Mouse (Mus musculus) neural tube, embryonic 12.5 days (tissue): ENCODE data around the gene Hoxa13. TPM values are rescaled to one million over a fixed set of nuclear protein-coding genes. Genes with fewer than 3 reads are reported as not detected.

Experiments
- ATAC-seq: fragments of 200-750 bp; cut with Nextera tagmentation; 2 replicates; pipeline ENCODE4 v1.8.0; 2017; ENCODE audit warnings: low read depth, mild to moderate bottlenecking, moderate TSS enrichment, moderate library complexity; ENCODE audit not compliant: low FRiP score
- H3K27ac ChIP-seq: fragments of 300-500 bp; sonication (generic); 2 replicates; pipeline ENCODE4 v1.5.1; 2016
- H3K27me3 ChIP-seq: fragments of 300-500 bp; sonication (generic); replicated peaks from 2 replicates; pipeline ENCODE4 v1.6.1; 2016; ENCODE audit warnings: mild to moderate bottlenecking
- H3K36me3 ChIP-seq: fragments of 300-500 bp; sonication (generic); 2 replicates; pipeline ENCODE4 v1.6.1; 2016; ENCODE audit warnings: mild to moderate bottlenecking
- H3K4me1 ChIP-seq: fragments of 300-500 bp; sonication (generic); 2 replicates; pipeline ENCODE4 v1.6.1; 2016
- H3K4me2 ChIP-seq: fragments of 300-500 bp; sonication (generic); replicated peaks from 2 replicates; pipeline ENCODE4 v1.6.1; 2016; ENCODE audit warnings: mild to moderate bottlenecking
- H3K4me3 ChIP-seq: fragments of 300-500 bp; sonication (generic); 2 replicates; pipeline ENCODE4 v1.5.1; 2016
- H3K9ac ChIP-seq: fragments of 300-500 bp; sonication (generic); 2 replicates; pipeline ENCODE4 v1.6.1; 2016; ENCODE audit warnings: mild to moderate bottlenecking
- H3K9me3 ChIP-seq: fragments of 300-500 bp; sonication (generic); 2 replicates; pipeline ENCODE4 v1.6.1; 2016; ENCODE audit warnings: mild to moderate bottlenecking
- WGBS: fragments of 180-500 bp; shearing (Covaris S2); methylation state at CpG from one replicate; pipeline ENCODE4 v1.1.7; 2016; 5-methylcytosine and 5-hydroxymethylcytosine counted together
- polyA plus RNA-seq: library from polyadenylated mRNA; unstranded; fragments of >200 nt; fragmentation: Nextera tagmentation; extraction: Ambion mirVana; gene quantifications from 2 replicates; pipeline ENCODE4 v1.2.1, GENCODE M21; 2016

Hoxa13 gene
- polyA plus RNA-seq, 1 experiment from 2014 or later: 0.10 TPM

DNA sequence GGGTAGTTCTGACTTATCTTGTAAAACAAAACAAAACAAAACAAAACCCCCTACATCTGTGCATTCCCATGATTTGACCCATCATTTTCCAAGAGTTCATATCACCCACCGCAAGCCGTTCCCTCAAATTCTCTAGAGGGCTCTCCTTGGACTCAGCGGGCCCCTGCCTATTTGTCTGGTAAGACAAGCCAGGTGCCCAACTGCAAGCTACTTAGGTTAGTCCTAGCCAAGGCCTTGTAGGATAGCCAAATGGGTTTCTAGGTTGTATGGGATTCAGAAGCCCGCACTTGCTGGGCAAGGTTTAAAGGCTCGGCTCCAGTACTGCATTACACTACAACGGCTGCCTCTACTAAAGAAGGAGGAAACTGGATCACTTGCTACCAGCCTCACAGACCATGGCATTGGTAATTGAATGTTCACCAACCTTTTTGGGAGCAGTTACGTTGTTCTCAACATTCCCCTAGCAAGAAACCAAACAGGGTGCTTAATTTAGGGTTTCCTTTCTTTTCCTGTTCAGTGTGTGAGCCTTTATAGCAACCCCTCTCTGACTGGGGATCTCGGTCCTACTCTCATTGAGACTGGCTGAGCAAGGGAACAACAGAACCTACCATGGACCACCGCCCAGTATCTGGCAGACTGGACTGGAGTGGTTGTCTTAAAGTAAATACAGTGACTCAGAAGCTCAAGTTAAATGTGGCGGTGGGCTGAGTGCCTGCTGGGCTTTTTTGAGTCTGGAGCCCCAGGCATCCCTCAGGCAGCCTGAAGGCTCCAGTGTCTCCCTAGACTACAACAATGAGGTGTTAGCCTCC is 23.1 kb downstream of the Hoxa13 start:
- Histone ChIP-seq H3K27ac (peak overlapping the region; percentile 17; the same call in 1 of the 2 replicates), H3K9ac (peak overlapping the region; percentile 98), H3K4me1 (0 out of 2 replicates have a peak, but pooled peaks cover 15% of the 10 kb centered on the region), H3K4me2 (peak overlapping the region; percentile 74), H3K36me3 (no peaks in the 10 kb centered on the region), H3K9me3 (no peaks in the 10 kb centered on the region), H3K4me3 (peak overlapping the region; percentile 78), H3K27me3 (peaks cover 76% of the 10 kb centered on the region)
- WGBS: 4% methylated on average over 10 of the region's 10 CpGs
- no peak for ATAC-seq

DNA sequence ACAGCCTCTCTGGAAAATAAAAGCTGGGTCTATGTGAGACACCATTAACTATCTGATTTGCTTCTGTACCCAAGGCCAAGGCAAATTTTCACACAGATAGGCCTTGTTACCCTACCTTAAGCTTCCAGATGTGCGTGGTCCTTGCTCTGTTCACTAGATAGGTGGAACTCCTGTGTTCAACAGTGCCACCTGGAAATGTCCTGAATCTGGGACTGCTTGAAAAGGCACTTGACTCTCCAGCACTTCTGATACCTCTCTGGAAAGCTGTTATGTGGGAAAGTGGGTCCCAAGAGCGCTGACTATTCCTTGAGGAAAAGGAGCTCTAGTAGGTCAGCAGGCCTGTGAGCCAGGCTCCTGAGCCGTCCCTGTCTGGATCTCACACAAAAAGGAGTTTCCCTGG is 23.9 kb downstream of the Hoxa13 start:
- Histone ChIP-seq H3K4me1 (0 out of 2 replicates have a peak, but pooled peaks cover 15% of the 10 kb centered on the region), H3K27me3 (peaks cover 71% of the 10 kb centered on the region), H3K27ac (0 out of 2 replicates have a peak overlapping the region, but pooled peaks have one; percentile 17), H3K9me3 (no peaks in the 10 kb centered on the region), H3K4me2 (peak overlapping the region; percentile 74), H3K36me3 (no peaks in the 10 kb centered on the region), H3K4me3 (peak overlapping the region; percentile 78), H3K9ac (peak overlapping the region; percentile 98)
- no peak for ATAC-seq
- WGBS: 10% methylated on average over 3 of the region's 3 CpGs

DNA sequence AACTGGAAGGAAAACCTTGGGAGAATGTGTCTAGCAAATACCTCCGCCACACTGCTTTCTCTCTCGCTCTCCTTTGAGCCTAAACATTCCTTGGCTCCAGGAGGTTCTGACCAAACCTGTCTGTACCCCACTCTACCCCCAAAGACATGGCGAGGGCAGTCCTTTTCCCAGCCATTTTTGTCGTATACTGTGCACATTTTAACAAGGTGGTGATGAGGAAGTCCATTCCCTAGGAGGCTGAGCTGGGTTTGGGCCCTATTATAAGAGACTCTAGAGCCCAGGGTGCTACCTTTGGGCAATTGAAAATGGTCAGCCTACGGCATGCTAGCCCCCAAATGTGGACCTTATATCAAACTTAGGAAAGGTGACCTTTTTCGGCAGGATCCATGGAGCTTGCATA is 24.8 kb downstream of the Hoxa13 start:
- Histone ChIP-seq H3K4me3 (peak overlapping the region; percentile 78), H3K4me2 (peak overlapping the region; percentile 74), H3K36me3 (no peaks in the 10 kb centered on the region), H3K4me1 (0 out of 2 replicates have a peak, but pooled peaks cover 11% of the 10 kb centered on the region), H3K27ac (0 out of 2 replicates have a peak overlapping the region, but pooled peaks have one; percentile 3), H3K9me3 (no peaks in the 10 kb centered on the region), H3K27me3 (peaks cover 62% of the 10 kb centered on the region), H3K9ac (peak overlapping the region; percentile 98)
- no peak for ATAC-seq
- 13% methylated on average over 6 of the region's 6 CpGs for WGBS

DNA sequence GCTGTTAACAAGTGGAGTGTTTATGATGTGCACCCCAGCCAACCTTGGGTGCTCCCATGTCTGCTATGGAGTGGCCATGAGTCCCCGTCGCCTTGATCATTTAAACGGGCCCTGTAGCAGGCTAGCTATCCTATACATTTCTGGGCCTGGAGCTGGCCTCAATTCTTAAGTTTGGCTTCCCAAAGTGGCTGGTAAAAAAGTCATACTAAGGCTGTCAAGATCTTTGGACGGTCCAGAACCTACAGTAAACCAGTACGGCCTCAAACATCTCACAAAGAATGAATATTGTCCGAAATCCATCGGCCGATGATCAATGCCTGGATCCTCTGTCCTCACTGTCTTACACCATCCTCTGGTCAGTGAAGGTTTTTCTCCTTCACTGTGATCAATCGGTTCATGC is 25.4 kb downstream of the Hoxa13 start:
- H3K9ac ChIP-seq: peak overlapping the region; percentile 98
- no peak overlapping the region for H3K27ac ChIP-seq
- no peaks in the 10 kb centered on the region for H3K9me3 ChIP-seq
- 15% methylated on average over 9 of the region's 9 CpGs for WGBS
- no peaks in the 10 kb centered on the region for H3K36me3 ChIP-seq
- H3K4me3 ChIP-seq: peak overlapping the region; percentile 78
- no peak for ATAC-seq
- H3K27me3 ChIP-seq: peaks cover 63% of the 10 kb centered on the region
- H3K4me1 ChIP-seq: peaks cover 10% of the 10 kb centered on the region; the same call in 1 of the 2 replicates
- H3K4me2 ChIP-seq: peak overlapping the region; percentile 74

DNA sequence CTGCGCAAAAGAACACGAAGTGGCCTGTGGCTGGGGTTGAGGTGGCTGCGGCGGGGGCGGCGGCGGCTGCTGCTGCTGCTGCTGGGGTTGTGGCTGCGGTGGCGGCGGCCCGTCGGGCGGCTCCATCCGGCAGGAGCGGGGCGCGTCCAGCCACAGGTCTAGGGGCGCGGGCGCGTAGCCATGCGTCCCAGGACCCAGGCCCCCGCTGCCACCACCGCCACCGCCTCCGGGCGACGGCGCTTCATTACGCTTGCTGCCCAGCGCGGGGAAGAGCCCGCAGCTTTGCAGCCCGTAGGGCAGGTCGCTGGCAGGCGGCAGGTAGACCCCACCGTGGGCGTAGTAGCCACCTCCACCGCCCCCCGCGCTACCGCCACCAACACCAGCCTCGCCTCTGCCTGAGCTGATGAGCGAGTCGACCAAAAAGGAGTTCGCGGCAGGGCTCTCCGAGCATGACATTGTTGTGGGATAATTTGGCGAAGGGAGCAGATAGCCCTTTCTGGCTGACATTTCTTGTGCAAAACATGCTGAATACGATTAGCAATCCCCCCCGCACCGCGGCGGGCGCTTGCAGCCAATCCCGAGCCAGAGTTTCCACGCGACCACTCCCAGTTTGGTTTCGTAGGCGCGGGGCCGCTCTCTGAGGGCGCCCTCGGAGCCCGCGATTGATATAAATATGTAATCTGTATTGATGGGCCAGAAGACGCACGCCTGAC is 26.1 kb downstream of the Hoxa13 start:
- peak overlapping the region; percentile 78 for H3K4me3 ChIP-seq
- peaks cover 10% of the 10 kb centered on the region; the same call in 1 of the 2 replicates for H3K4me1 ChIP-seq
- H3K9ac ChIP-seq: peak overlapping the region; percentile 98
- WGBS: under 1% methylated on average over 68 of the region's 68 CpGs
- H3K36me3 ChIP-seq: no peaks in the 10 kb centered on the region
- peaks cover 56% of the 10 kb centered on the region for H3K27me3 ChIP-seq
- H3K27ac ChIP-seq: peak overlapping the region; percentile 89
- H3K9me3 ChIP-seq: no peaks in the 10 kb centered on the region
- ATAC-seq: peak; percentile 37; the same call in 1 of the 2 replicates
- H3K4me2 ChIP-seq: peak overlapping the region; percentile 74

DNA sequence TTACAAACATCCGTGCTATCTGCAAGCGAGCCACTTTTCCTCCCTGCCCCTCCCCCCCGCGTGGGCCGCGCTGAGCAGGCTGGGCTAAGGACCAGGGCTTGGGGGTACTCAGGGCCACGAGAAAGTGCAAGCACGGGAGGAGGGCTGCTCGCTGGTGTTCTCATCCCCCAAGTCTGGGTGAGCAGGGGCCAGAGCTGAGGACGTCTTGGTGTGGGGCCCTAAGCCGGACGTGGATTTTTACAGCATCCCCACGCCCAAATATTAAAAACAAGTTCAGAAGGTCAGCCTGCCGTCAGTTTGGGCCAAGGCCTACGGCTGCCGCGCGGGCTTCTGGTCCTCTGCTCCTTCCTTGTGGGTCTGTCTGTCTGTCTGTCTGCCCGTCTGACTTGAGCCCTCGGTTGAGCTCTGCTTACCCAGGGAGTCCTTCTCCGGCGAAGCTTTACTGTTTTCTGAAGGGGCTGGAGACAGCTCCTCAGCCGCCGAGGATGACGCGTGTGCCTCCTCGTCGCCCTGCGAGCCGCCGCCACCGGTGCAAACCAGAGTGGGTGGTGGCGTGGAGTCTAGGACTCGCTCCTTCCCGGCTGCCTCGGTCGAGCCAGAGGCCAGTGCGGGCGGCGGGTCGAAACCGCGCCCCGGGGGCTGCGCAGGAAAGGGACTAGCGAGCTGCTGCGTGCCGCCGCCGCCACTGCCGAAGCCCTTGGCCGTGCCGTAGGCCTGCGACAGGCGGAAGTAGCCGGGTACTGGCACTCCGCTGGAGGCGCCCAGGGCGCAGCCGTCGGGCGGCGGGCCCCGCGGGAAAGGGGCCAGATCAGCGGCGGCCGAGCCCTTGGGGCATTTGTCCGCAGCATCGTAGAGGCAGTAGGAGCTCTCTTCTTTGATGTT is 26.9 kb downstream of the Hoxa13 start:
- H3K9ac ChIP-seq: peak overlapping the region; percentile 98
- no peak for ATAC-seq
- H3K36me3 ChIP-seq: no peaks in the 10 kb centered on the region
- peak overlapping the region; percentile 74 for H3K4me2 ChIP-seq
- peaks cover 10% of the 10 kb centered on the region; the same call in 1 of the 2 replicates for H3K4me1 ChIP-seq
- H3K27me3 ChIP-seq: peaks cover 55% of the 10 kb centered on the region
- under 1% methylated on average over 70 of the region's 70 CpGs for WGBS
- peak overlapping the region; percentile 78 for H3K4me3 ChIP-seq
- no peaks in the 10 kb centered on the region for H3K9me3 ChIP-seq
- H3K27ac ChIP-seq: peak overlapping the region; percentile 89

DNA sequence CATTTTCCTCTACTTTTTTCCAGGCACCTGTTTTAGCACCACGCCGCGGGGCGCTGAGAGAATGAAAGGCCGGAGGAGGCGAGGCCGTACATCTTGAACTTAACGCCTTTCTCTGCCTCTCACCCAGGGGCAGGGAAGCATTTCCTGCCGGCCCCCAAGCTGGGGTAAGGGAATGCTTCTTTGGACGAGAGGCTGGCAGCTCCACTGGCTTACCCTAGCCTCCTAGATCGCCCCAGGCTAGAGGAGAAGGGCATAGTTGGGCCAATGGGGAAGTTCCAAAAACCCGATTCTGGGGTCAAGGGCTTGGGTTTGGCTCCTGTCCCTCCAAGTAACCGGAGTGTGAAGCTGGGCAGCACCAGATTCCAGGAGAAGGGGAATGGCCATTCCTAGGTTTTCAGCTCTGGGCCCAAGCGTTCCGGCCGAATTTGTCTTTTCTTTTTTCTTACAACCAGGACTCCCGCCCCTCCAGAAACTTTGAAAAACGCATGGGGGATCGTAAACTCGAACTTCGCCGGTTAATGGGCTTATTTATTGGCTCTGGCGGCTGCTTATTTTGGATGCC is 27.6 kb downstream of the Hoxa13 start:
- Histone ChIP-seq H3K36me3 (no peaks in the 10 kb centered on the region), H3K27ac (peak overlapping the region; percentile 89), H3K4me1 (peaks cover 10% of the 10 kb centered on the region; the same call in 1 of the 2 replicates), H3K9ac (peak overlapping the region; percentile 98), H3K4me3 (peak overlapping the region; percentile 78), H3K4me2 (peak overlapping the region; percentile 74), H3K9me3 (no peaks in the 10 kb centered on the region), H3K27me3 (peaks cover 55% of the 10 kb centered on the region)
- ATAC-seq: no peak
- under 1% methylated on average over 23 of the region's 23 CpGs for WGBS

DNA sequence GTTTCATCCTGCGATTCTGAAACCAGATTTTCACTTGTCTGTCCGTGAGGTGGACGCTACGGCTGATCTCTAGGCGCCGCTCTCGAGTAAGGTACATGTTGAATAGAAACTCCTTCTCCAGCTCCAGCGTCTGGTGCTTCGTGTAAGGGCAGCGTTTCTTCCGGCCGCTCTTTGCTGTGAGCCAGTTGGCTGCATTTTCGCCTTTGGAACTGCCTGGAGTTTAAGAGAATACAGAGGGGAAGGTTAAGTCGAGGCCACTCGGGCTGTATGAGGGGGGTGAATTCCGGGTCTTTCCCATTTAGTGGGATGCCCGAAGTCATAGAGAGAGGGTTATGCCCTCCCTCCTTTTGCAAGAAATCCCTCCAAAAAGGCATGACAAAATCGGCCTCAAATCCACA is 28.1 kb downstream of the Hoxa13 start:
- no peaks in the 10 kb centered on the region for H3K36me3 ChIP-seq
- H3K27me3 ChIP-seq: peaks cover 51% of the 10 kb centered on the region
- under 1% methylated on average over 18 of the region's 18 CpGs for WGBS
- ATAC-seq: no peak
- H3K4me2 ChIP-seq: peak overlapping the region; percentile 74
- H3K9ac ChIP-seq: peak overlapping the region; percentile 98
- H3K27ac ChIP-seq: peak overlapping the region; percentile 89
- peak overlapping the region; percentile 78 for H3K4me3 ChIP-seq
- no peaks in the 10 kb centered on the region for H3K9me3 ChIP-seq
- H3K4me1 ChIP-seq: peaks cover 10% of the 10 kb centered on the region; the same call in 1 of the 2 replicates

DNA sequence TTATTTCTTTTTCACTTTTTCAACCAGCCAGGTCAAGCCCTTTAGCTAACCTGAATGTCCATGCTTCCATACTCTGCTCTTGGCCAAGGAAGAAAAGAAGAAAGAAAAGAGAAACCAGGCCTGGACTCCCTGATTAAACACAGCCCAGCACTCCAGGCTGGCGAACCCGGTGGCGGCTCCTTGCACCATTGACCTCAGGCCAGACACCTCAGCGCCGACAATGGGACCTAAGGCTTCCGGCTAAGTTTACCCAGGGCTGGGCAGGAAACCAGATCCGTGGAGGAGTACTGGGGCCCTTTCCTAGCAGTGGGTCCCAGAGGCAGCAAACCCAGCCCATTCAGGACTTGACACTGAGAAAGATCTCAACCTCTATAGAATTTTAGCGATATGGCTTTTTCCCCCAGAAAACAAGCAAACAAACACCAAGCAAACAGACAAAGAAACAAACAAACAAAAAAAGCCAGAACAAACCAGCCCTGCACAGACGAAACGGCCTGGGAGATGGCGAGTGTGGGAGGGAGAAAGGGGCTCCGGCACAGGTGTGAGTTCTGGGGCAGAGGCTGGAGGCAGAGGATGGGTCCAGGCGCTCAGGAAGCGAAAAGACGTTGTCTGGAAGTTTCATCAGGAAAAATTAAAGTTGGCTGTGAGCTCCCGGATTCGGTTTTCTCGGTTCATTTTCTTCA is 28.7 kb downstream of the Hoxa13 start:
- no peak for ATAC-seq
- H3K4me3 ChIP-seq: peak overlapping the region; percentile 78
- H3K9me3 ChIP-seq: no peaks in the 10 kb centered on the region
- no peaks in the 10 kb centered on the region for H3K36me3 ChIP-seq
- peaks cover 11% of the 10 kb centered on the region; the same call in 1 of the 2 replicates for H3K4me1 ChIP-seq
- WGBS: under 1% methylated on average over 18 of the region's 18 CpGs
- peak overlapping the region; percentile 74 for H3K4me2 ChIP-seq
- peak overlapping the region; percentile 98 for H3K9ac ChIP-seq
- peak overlapping the region; percentile 89 for H3K27ac ChIP-seq
- peaks cover 47% of the 10 kb centered on the region for H3K27me3 ChIP-seq

DNA sequence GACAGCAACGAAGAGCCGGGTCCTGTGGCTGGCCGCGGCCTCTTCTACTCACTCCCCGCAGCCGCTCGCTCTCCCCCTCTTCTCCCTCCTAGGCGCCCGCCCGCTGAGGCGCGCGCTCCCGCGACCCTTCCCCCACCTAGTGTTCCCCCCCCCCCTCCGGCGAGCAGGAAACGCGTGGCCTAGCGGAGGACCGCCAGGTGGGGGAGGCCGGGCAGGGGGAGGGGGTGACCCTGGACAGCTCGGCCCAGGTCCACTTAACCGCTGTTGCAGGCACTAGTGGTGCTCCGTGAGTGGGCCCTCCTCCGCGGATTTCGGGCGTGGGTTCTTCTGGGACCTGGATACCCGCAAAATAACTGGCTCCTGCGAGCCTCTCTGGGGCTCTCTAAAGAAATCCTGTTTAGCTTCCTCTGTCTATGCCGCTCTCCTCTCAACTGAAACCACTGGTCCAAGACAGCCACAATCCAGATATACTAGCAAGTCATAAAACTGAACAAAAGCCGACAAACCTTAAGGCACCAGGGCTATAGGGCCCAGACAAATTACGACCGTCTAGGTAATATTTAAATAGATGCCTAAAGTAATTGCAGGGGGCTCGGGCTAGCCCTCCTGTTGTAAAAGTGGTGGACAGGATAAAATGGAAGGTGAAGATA is 30.0 kb downstream of the Hoxa13 start, which contains the start of gene Hoxa9:
Gene Hoxa9, minus strand, starts transcription at position 574 of the 650 bp plus-strand sequence.
- peak within 1 kb of the TSS; percentile 94 for H3K27ac ChIP-seq
- no peaks in the 10 kb centered on the region for H3K36me3 ChIP-seq
- ATAC-seq: peak; percentile 18; the same call in 1 of the 2 replicates
- peaks cover 9% of the 10 kb centered on the region; the same call in 1 of the 2 replicates for H3K4me1 ChIP-seq
- peak within 1 kb of the TSS; percentile 78 for H3K4me3 ChIP-seq
- H3K9me3 ChIP-seq: no peaks in the 10 kb centered on the region
- H3K4me2 ChIP-seq: peak within 1 kb of the TSS; percentile 83
- peaks cover 41% of the 10 kb centered on the region for H3K27me3 ChIP-seq
- under 1% methylated on average over 33 of the region's 36 CpGs for WGBS
- H3K9ac ChIP-seq: peak within 1 kb of the TSS; percentile 98
